ENCODE assay signal across 25 mouse cellular contexts in the genomic region with DNA sequence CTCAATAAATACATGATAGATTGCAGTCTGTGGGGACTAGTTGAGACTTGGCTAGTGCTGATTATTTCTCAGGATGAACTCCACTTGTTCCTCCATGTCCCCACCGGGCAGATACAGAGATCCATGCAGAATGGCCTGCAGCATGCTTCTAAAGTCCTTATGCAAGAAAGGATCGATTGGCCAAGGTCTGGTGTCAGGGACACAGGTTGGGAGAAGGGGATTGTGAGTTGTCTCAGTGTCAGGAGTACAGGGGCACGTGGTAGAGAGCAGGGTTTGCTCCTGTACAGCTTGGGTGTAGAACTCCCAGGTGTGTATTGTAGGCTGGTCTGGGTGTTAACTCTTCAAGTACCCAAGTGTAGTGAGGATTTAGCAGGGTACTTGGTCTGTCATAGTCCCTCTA.
"Had no signal": no experiment of that assay in that cellular context is flagged by ENCODE, and none has a peak within 500 bp of the region (broad histone marks: within the 10 kb centered on the region; RNA-seq: fewer than 3 reads in every experiment).

No protein-coding gene starts in this region.

- H3K9me3 ChIP-seq: heart, embryonic 13.5 days; heart, embryonic 15.5 days; hindbrain, embryonic 13.5 days; hindbrain, embryonic 15.5 days; limb, embryonic 13.5 days; limb, embryonic 15.5 days; liver, embryonic 12.5 days had no signal

- H3K27ac ChIP-seq: heart, embryonic 13.5 days; heart, embryonic 15.5 days; hindbrain, embryonic 13.5 days; hindbrain, embryonic 15.5 days; hindbrain, postnatal 0 days; limb, embryonic 13.5 days; limb, embryonic 15.5 days; liver, embryonic 12.5 days; liver, embryonic 14.5 days had no signal

- H3K36me3 ChIP-seq: heart, embryonic 13.5 days; heart, embryonic 15.5 days; hindbrain, embryonic 13.5 days; hindbrain, embryonic 15.5 days; limb, embryonic 13.5 days; limb, embryonic 15.5 days; liver, embryonic 12.5 days had no signal

- H3K4me3 ChIP-seq: heart, embryonic 13.5 days; heart, embryonic 15.5 days; hindbrain, embryonic 13.5 days; hindbrain, embryonic 15.5 days; limb, embryonic 13.5 days; limb, embryonic 15.5 days; liver, embryonic 12.5 days had no signal

- H3K4me2 ChIP-seq: heart, embryonic 11.5 days; heart, embryonic 13.5 days; heart, embryonic 15.5 days; hindbrain, embryonic 13.5 days; hindbrain, embryonic 15.5 days; limb, embryonic 13.5 days; limb, embryonic 15.5 days; liver, embryonic 12.5 days had no signal

- ATAC-seq: forebrain, postnatal 0 days; hindbrain, postnatal 0 days; intestine, embryonic 16.5 days; liver, embryonic 12.5 days had no signal

- DNase-seq: forebrain, postnatal 0 days; gastrocnemius, postnatal 14 days; gastrocnemius, postnatal 36 days; heart, adult 11 months; heart, postnatal 14 days; heart, postnatal 36 days; kidney, adult 11 months; kidney, adult 2 months; kidney, adult 9 months; kidney, postnatal 25 days; layer of hippocampus, adult 9-11 months; layer of hippocampus, postnatal 36 days; left cerebral cortex, postnatal 4 days; lung, adult 18-20 months had no signal

- H3K9ac ChIP-seq: forebrain, postnatal 0 days; heart, embryonic 13.5 days; heart, embryonic 15.5 days; hindbrain, embryonic 13.5 days; hindbrain, embryonic 15.5 days; limb, embryonic 13.5 days; limb, embryonic 15.5 days; liver, embryonic 12.5 days; liver, embryonic 14.5 days had no signal

- H3K27me3 ChIP-seq: heart, embryonic 13.5 days; heart, embryonic 15.5 days; hindbrain, embryonic 13.5 days; hindbrain, embryonic 15.5 days; limb, embryonic 13.5 days; limb, embryonic 15.5 days; liver, embryonic 12.5 days had no signal

- H3K4me1 ChIP-seq: hindbrain, embryonic 13.5 days; hindbrain, embryonic 15.5 days; limb, embryonic 13.5 days; liver, embryonic 12.5 days had no signal
